Mouse (Mus musculus) bone marrow, adult 2 months (tissue): ENCODE measurements around the gene Zfp384.
"Not testable (repeated sequence)": the region's sequence is repeated elsewhere in the genome, so short reads cannot be mapped to it uniquely, and the experiment has no call there.

Source experiments
- CTCF ChIP-seq: fragments of 200-500 bp; IDR thresholded peaks from 2 replicates; pipeline ENCODE4 v1.5.1; 2011; ENCODE audit warnings: low read length, control low read depth; ENCODE audit not compliant: control insufficient read depth, insufficient read depth
- POLR2A ChIP-seq: fragments of 200-500 bp; IDR thresholded peaks from 2 replicates; pipeline ENCODE4 v1.6.1; 2011; ENCODE audit warnings: low read depth, mild to moderate bottlenecking, control low read depth, low read length, borderline replicate concordance; ENCODE audit not compliant: control insufficient read depth

DNA sequence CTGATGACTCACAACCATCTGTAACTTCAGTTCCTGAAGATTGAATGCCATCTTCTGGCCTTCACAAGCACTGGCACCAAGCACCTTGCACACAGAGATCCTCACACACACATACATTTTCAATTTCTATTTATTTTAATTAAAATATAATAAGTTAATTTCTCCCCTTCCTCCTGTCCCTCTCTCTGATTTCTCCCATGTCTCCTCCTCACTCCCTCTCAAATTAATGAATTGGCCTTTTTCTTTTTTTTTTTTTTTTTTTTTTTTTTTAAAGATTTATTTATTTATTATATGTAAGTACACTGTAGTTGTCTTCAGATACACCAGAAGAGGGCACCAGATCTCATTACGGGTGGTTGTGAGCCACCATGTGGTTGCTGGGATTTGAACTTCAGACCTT lies 56.3 kb downstream of the Zfp384 start:
- TF ChIP-seq CTCF, POLR2A: not testable (repeated sequence)
